8 mouse cellular contexts compared by ENCODE assay signal in genomic region chr7:73855489-73855888, GRCm38 (mm10).
DNase-seq lines count a peak whose midpoint lies in the region; ATAC-seq lines count a peak whose summit lies in the region.

No protein-coding gene starts in this region.

- no peaks in the 10 kb centered on the region for H3K4me1 ChIP-seq in hindbrain, embryonic 14.5 days (replicated peaks; ENCODE audit: control insufficient read depth, insufficient read depth, low read length)
- H3K4me1 ChIP-seq in hindbrain, embryonic 12.5 days = no peaks in the 10 kb centered on the region

- peak; percentile 63 for DNase-seq in hindbrain, embryonic 14.5 days (ENCODE audit: low spot score)
- peak; percentile 52 for DNase-seq in ES-CJ7 (ENCODE audit: low read depth, low spot score)
- peak; percentile 30 for DNase-seq in adrenal gland, postnatal 25 days
- DNase-seq in forelimb bud, embryonic 11.5 days (ENCODE audit: low read depth, low spot score) = peak; percentile 38
- DNase-seq in left cerebral cortex, postnatal 25 days (ENCODE audit: low spot score in 2 of 2) = peak; percentile 28 to 44
- peak; percentile 11 for DNase-seq in retina, postnatal 7 days (ENCODE audit: low read depth, low spot score)
- no peak for DNase-seq in urinary bladder, postnatal 10 days (ENCODE audit: low spot score)

- no peak for ATAC-seq in hindbrain, embryonic 14.5 days (ENCODE audit: low FRiP score)
- no peak for ATAC-seq in hindbrain, embryonic 12.5 days (ENCODE audit: low FRiP score)

- H3K9ac ChIP-seq in hindbrain, embryonic 14.5 days = no peak overlapping the region
- H3K9ac ChIP-seq in hindbrain, embryonic 12.5 days = no peak overlapping the region

- no peaks in the 10 kb centered on the region for H3K9me3 ChIP-seq in hindbrain, embryonic 14.5 days (ENCODE audit: control insufficient read depth, low read length)
- H3K9me3 ChIP-seq in hindbrain, embryonic 12.5 days (replicated peaks) = no peaks in the 10 kb centered on the region

- no peaks in the 10 kb centered on the region for H3K27me3 ChIP-seq in hindbrain, embryonic 14.5 days (ENCODE audit: control insufficient read depth, insufficient read depth, low read length)
- H3K27me3 ChIP-seq in hindbrain, embryonic 12.5 days = no peaks in the 10 kb centered on the region

- WGBS in hindbrain, embryonic 14.5 days = 43% methylated on average over 4 of the region's 4 CpGs
- 51% methylated on average over 4 of the region's 4 CpGs for WGBS in hindbrain, embryonic 12.5 days

- H3K27ac ChIP-seq in hindbrain, embryonic 14.5 days = no peak overlapping the region
- no peak overlapping the region for H3K27ac ChIP-seq in hindbrain, embryonic 12.5 days

- H3K36me3 ChIP-seq in hindbrain, embryonic 14.5 days (replicated peaks; ENCODE audit: control insufficient read depth, insufficient read depth) = no peaks in the 10 kb centered on the region
- H3K36me3 ChIP-seq in hindbrain, embryonic 12.5 days = no peaks in the 10 kb centered on the region

- intact Hi-C loops in left cerebral cortex, postnatal 25 days (cut with DNase I) = loop anchor here (2.0 kb wide), 1 partner anchor 201 kb away; no protein-coding TSS in a partner anchor

- H3K4me3 ChIP-seq in hindbrain, embryonic 14.5 days (replicated peaks; ENCODE audit: low read length) = no peak overlapping the region
- H3K4me3 ChIP-seq in hindbrain, embryonic 12.5 days = no peak overlapping the region

- no peak overlapping the region for H3K4me2 ChIP-seq in hindbrain, embryonic 14.5 days (replicated peaks)
- H3K4me2 ChIP-seq in hindbrain, embryonic 12.5 days (replicated peaks) = no peak overlapping the region
